Mouse (Mus musculus): Measurements from ENCODE around the gene Twist2.

DNA sequence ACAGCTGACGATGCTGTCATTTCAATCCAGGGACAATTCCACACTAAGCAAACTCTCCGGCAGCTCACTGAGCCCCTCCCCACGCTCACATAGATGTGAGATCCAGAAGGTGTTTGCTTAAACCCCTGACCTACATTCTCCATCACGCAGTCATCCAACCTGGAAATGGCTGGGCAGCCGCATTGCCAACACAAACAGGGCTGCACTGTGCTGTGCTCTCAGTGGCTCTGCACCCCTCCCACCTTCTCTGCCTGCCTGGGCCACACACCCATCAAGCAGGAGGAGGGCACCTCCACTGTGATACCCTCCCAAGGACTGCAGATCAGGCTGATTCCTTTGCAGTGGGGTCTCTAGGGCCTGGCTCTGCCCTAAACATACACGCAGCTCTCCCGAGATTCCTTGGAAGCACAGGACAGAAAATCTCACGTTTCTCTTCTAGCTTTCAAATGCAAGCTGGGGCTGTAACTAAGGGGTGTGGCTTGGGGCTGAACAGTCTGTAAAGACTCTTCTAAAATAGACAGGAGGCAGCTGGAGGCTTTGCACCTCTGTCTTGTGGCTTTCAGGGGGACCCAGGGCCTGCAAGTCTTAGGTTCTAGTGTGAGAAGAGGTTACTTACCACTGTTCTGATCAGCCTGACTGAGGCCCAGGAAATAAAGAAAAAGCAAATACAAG, 71.3 kb downstream of the Twist2 start:
- TF ChIP-seq CTCF (IDR thresholded peaks at IDR 0.05; ENCODE audit: control insufficient read depth, insufficient read depth, insufficient replicate concordance, low read depth, low read length) (no peak), POLR2A (IDR thresholded peaks at IDR 0.05; ENCODE audit: control insufficient read depth, low read depth, low read length) (no peak)
